Mouse (Mus musculus): Measurements from ENCODE around the gene Ccser2. TPM values are rescaled to one million over a fixed set of nuclear protein-coding genes. Genes with fewer than 3 reads are reported as not detected.
A peak's percentile ranks its signal among the peaks of the same experiment; 100 is the strongest.

The Ccser2 gene
- polyA plus RNA-seq, 1 experiment from 2014 or later = 39.3 TPM

DNA sequence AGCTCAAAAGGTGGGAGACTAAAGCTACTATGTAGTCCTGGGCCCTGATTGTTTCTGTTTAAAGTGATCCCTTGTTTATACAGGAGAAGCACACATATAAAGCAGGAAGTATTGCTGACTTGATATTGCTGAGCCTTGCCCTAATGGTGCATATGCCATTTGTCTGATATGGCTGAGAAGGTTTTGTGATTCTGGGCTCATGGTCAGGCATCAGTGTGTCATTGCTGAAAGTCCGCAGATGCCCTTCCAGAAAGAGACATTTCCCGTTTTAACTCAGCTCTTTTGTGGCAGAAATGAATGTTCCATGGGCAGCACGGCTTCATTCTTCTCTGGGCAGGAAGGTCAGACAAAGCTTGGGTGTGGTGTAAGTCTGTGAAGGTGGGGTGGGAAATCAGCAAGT is 17.1 kb upstream of the Ccser2 start:
- H3K9me3 ChIP-seq (ENCODE audit: low read length) = no peaks in the 10 kb centered on the region
- 80% methylated on average over 3 of the region's 3 CpGs for WGBS

DNA sequence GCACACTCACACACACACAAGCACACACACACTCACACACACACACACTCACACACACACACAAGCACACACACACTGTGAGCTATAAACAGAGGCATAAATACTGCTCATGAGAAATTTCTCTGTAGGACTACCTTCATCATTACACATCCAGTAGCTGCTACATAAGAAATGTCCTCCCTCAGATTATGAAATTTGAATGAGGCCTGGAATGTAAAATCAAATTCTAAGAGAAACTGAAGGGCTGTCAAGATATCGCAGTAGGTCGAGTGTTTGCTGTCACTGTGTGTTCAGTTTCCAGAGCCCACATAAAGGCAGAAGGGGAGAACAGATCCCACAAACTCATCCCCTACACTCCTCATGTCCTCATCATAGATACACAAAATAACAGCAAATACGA is 6.4 kb upstream of the Ccser2 start:
- H3K4me1 ChIP-seq (ENCODE audit: insufficient read depth, low read length) = no peaks in the 10 kb centered on the region
- H3K27me3 ChIP-seq (ENCODE audit: insufficient read depth, low read length) = no peaks in the 10 kb centered on the region
- no peak for ATAC-seq (ENCODE audit: low FRiP score, low TSS enrichment)
- H3K27ac ChIP-seq (ENCODE audit: low read length) = no peak overlapping the region
- H3K36me3 ChIP-seq (ENCODE audit: insufficient read depth, low read length) = no peaks in the 10 kb centered on the region
- no peaks in the 10 kb centered on the region for H3K9me3 ChIP-seq (ENCODE audit: low read length)
- no peak overlapping the region for H3K9ac ChIP-seq (replicated peaks; ENCODE audit: low read length)
- no peak overlapping the region for H3K4me2 ChIP-seq (replicated peaks; ENCODE audit: low read depth, low read length)
- WGBS = 85% methylated on average over 3 of the region's 3 CpGs
- no peak overlapping the region for H3K4me3 ChIP-seq (ENCODE audit: low read length)

More for the DNA sequence above, 17.1 kb upstream of the Ccser2 start:
- Histone ChIP-seq H3K4me1 (ENCODE audit: insufficient read depth, low read length) (no peaks in the 10 kb centered on the region), H3K4me2 (replicated peaks; ENCODE audit: low read depth, low read length) (no peak overlapping the region), H3K4me3 (ENCODE audit: low read length) (no peak overlapping the region), H3K27ac (ENCODE audit: low read length) (no peak overlapping the region), H3K36me3 (ENCODE audit: insufficient read depth, low read length) (no peaks in the 10 kb centered on the region), H3K27me3 (ENCODE audit: insufficient read depth, low read length) (no peaks in the 10 kb centered on the region), H3K9ac (replicated peaks; ENCODE audit: low read length) (no peak overlapping the region)
- ATAC-seq (ENCODE audit: low FRiP score, low TSS enrichment) = no peak

DNA sequence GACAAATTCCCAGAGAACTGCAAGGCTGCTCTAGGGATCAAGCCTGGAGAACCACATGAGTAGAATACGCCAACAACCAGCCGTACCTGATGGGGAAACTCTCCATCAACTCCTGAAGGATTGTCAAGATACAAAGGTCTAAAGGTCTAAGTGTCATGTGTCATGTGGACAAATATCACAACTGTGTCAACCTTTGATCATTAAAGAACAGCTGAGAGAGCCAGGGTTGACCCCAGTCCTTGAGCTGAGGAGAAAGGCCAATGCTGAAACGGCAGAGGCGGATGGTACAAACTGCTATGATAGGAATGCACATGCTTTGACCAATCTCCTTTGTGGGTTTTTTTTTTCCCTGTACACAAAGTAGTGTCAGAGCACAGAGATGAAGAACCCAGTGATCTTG is 2.6 kb upstream of the Ccser2 start:
- WGBS = 69% methylated on average over 4 of the region's 4 CpGs
- H3K4me2 ChIP-seq (replicated peaks; ENCODE audit: low read depth, low read length) = no peak overlapping the region
- no peak for ATAC-seq (ENCODE audit: low FRiP score, low TSS enrichment)

GRCm38 (mm10) chr14:36969861-36970420 is 1.4 kb upstream of the Ccser2 start:
- Histone ChIP-seq H3K9me3 (ENCODE audit: low read length) (no peaks in the 10 kb centered on the region), H3K4me1 (ENCODE audit: insufficient read depth, low read length) (peaks cover 18% of the 10 kb centered on the region), H3K4me3 (ENCODE audit: low read length) (no peak overlapping the region), H3K4me2 (replicated peaks; ENCODE audit: low read depth, low read length) (no peak overlapping the region), H3K27ac (ENCODE audit: low read length) (no peak overlapping the region), H3K9ac (replicated peaks; ENCODE audit: low read length) (no peak overlapping the region), H3K36me3 (ENCODE audit: insufficient read depth, low read length) (no peaks in the 10 kb centered on the region), H3K27me3 (ENCODE audit: insufficient read depth, low read length) (no peaks in the 10 kb centered on the region)
- WGBS = 80% methylated on average over 3 of the region's 3 CpGs
- ATAC-seq (ENCODE audit: low FRiP score, low TSS enrichment) = no peak

More for the DNA sequence above, 2.6 kb upstream of the Ccser2 start:
- Histone ChIP-seq H3K4me1 (ENCODE audit: insufficient read depth, low read length) (peaks cover 13% of the 10 kb centered on the region), H3K4me3 (ENCODE audit: low read length) (no peak overlapping the region), H3K27ac (ENCODE audit: low read length) (no peak overlapping the region), H3K9ac (replicated peaks; ENCODE audit: low read length) (no peak overlapping the region), H3K27me3 (ENCODE audit: insufficient read depth, low read length) (no peaks in the 10 kb centered on the region), H3K36me3 (ENCODE audit: insufficient read depth, low read length) (no peaks in the 10 kb centered on the region), H3K9me3 (ENCODE audit: low read length) (no peaks in the 10 kb centered on the region)

DNA sequence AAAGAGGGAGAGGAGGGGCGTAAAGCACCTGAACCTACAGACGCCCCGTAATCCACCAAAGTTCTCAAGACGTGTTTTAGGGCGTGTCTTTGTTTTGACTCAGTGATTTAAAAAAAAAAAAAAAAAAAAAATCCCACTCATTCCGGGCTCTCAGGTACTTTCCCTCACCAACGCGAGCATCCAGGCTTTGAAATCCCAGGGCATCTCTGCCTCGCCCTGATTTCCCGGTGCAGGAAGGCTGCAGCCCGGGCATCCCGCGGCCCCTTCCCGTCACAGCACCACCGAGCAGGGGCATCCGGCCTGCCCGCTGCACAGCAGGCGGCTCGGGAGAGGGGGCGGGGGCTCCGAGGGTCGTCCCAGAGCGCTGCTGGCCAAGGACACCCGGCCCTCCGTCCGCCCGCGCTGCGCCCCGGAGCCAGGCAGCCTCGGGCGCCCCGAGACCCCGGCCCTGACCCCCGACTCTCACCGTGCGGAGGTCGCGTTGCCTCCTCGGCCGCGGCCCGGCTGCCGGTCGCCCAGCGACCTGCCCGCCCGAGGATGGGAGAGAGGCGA is 425 bp downstream of the Ccser2 start:
- Histone ChIP-seq H3K36me3 (ENCODE audit: insufficient read depth, low read length) (no peaks in the 10 kb centered on the region), H3K27ac (ENCODE audit: low read length) (peak overlapping the region; percentile 94)
- under 1% methylated on average over 41 of the region's 49 CpGs for WGBS

DNA sequence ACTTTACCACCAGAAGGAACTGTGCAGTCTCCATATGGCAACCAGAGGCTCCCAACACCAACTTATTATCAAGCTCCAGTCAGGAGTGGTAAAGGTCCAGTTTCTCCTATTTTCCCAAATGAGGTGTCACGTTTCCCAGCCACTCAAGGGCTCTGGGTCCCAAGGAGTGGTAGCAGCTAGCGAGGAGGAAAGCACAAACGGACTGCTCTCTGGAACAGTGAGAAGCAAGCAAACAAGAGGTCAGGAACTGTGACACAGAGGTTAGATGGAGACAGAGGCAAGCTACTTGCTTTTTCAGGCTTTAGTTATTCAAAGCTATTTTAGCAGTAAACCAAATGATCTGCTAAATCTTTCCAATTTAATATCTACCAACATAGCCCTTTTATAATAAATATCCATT is 3.2 kb downstream of the Ccser2 start:
- Histone ChIP-seq H3K4me2 (replicated peaks; ENCODE audit: low read depth, low read length) (no peak overlapping the region), H3K36me3 (ENCODE audit: insufficient read depth, low read length) (no peaks in the 10 kb centered on the region), H3K9me3 (ENCODE audit: low read length) (no peaks in the 10 kb centered on the region), H3K27me3 (ENCODE audit: insufficient read depth, low read length) (no peaks in the 10 kb centered on the region), H3K9ac (replicated peaks; ENCODE audit: low read length) (no peak overlapping the region), H3K27ac (ENCODE audit: low read length) (no peak overlapping the region), H3K4me3 (ENCODE audit: low read length) (no peak overlapping the region), H3K4me1 (ENCODE audit: insufficient read depth, low read length) (peaks cover 18% of the 10 kb centered on the region)
- 37% methylated on average over 3 of the region's 3 CpGs for WGBS
- no peak for ATAC-seq (ENCODE audit: low FRiP score, low TSS enrichment)

More for the DNA sequence above, 425 bp downstream of the Ccser2 start:
- Histone ChIP-seq H3K9ac (replicated peaks; ENCODE audit: low read length) (peak overlapping the region; percentile 95), H3K27me3 (ENCODE audit: insufficient read depth, low read length) (no peaks in the 10 kb centered on the region), H3K4me2 (replicated peaks; ENCODE audit: low read depth, low read length) (peak overlapping the region; percentile 53), H3K4me1 (ENCODE audit: insufficient read depth, low read length) (peaks cover 18% of the 10 kb centered on the region), H3K4me3 (ENCODE audit: low read length) (peak overlapping the region; percentile 91), H3K9me3 (ENCODE audit: low read length) (no peaks in the 10 kb centered on the region)
- ATAC-seq (ENCODE audit: low FRiP score, low TSS enrichment) = peak; percentile 86

- Histone ChIP-seq H3K27me3 (ENCODE audit: insufficient read depth, low read length) (no peaks in the 10 kb centered on the region), H3K27ac (ENCODE audit: low read length) (no peak overlapping the region), H3K9ac (replicated peaks; ENCODE audit: low read length) (no peak overlapping the region), H3K36me3 (ENCODE audit: insufficient read depth, low read length) (no peaks in the 10 kb centered on the region), H3K4me3 (ENCODE audit: low read length) (no peak overlapping the region), H3K4me1 (ENCODE audit: insufficient read depth, low read length) (peaks cover 14% of the 10 kb centered on the region), H3K4me2 (replicated peaks; ENCODE audit: low read depth, low read length) (no peak overlapping the region), H3K9me3 (ENCODE audit: low read length) (no peaks in the 10 kb centered on the region)
- ATAC-seq (ENCODE audit: low FRiP score, low TSS enrichment) = no peak
- 85% methylated on average over 2 of the region's 2 CpGs for WGBS
Measured at GRCm38 (mm10) chr14:36962477-36962876, 6.1 kb downstream of the Ccser2 start.

- Histone ChIP-seq H3K4me1 (ENCODE audit: insufficient read depth, low read length) (0 out of 2 replicates have a peak, but pooled peaks cover 1% of the 10 kb centered on the region), H3K27ac (ENCODE audit: low read length) (no peak overlapping the region), H3K9ac (replicated peaks; ENCODE audit: low read length) (no peak overlapping the region), H3K4me2 (replicated peaks; ENCODE audit: low read depth, low read length) (no peak overlapping the region), H3K4me3 (ENCODE audit: low read length) (no peak overlapping the region), H3K27me3 (ENCODE audit: insufficient read depth, low read length) (no peaks in the 10 kb centered on the region), H3K9me3 (ENCODE audit: low read length) (no peaks in the 10 kb centered on the region), H3K36me3 (ENCODE audit: insufficient read depth, low read length) (no peaks in the 10 kb centered on the region)
- no peak for ATAC-seq (ENCODE audit: low FRiP score, low TSS enrichment)
- WGBS = 88% methylated on average over 6 of the region's 6 CpGs
Measured at GRCm38 (mm10) chr14:36957719-36958118, 10.9 kb downstream of the Ccser2 start.

DNA sequence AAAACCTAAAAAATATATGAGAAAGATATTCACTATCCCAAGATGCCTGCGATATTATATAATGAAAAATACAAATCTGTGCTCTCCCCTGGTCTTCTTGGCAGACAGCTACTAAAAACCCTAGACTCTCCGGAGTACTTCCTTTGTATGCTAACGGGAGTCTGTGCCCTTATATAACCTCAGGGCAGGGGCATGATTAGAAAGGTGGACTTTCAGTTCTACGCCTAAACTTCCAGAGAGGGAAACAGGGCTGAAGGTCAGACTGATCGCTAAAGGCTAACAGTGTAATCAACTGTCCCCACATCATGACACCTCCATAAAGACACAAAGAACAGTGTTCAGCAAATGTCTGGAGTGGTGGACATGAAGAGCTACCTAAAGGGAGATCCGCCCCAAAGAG is 11.3 kb downstream of the Ccser2 start:
- H3K27ac ChIP-seq (ENCODE audit: low read length) = no peak overlapping the region

DNA sequence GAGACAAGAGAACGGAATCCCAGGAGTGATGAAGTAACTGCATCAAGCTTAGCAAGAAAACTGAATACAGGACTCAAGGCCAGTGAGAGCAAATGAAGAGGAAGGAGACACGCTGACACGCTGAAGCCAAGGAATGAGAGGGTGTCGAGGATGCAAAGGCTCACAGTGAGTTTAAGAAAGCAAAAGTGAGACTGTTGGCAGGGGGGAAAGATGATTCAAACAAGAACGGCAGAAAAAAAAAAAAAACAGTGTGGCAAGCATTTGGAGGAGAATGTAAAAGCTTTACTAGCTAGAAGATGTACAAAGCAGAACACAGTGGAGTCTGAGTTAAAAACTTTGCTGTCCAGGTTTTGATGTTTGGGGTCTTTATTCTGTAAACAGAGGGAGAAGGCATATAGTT is 11.9 kb downstream of the Ccser2 start:
- Histone ChIP-seq H3K9me3 (ENCODE audit: low read length) (no peaks in the 10 kb centered on the region), H3K9ac (replicated peaks; ENCODE audit: low read length) (no peak overlapping the region), H3K4me3 (ENCODE audit: low read length) (no peak overlapping the region), H3K4me2 (replicated peaks; ENCODE audit: low read depth, low read length) (no peak overlapping the region), H3K36me3 (ENCODE audit: insufficient read depth, low read length) (no peaks in the 10 kb centered on the region), H3K4me1 (ENCODE audit: insufficient read depth, low read length) (0 out of 2 replicates have a peak, but pooled peaks cover 4% of the 10 kb centered on the region), H3K27ac (ENCODE audit: low read length) (no peak overlapping the region), H3K27me3 (ENCODE audit: insufficient read depth, low read length) (no peaks in the 10 kb centered on the region)
- WGBS = 50% methylated on average over 5 of the region's 5 CpGs
- no peak for ATAC-seq (ENCODE audit: low FRiP score, low TSS enrichment)

More for the DNA sequence above, 11.3 kb downstream of the Ccser2 start:
- Histone ChIP-seq H3K9ac (replicated peaks; ENCODE audit: low read length) (no peak overlapping the region), H3K4me3 (ENCODE audit: low read length) (no peak overlapping the region), H3K4me2 (replicated peaks; ENCODE audit: low read depth, low read length) (no peak overlapping the region), H3K36me3 (ENCODE audit: insufficient read depth, low read length) (no peaks in the 10 kb centered on the region), H3K9me3 (ENCODE audit: low read length) (no peaks in the 10 kb centered on the region), H3K4me1 (ENCODE audit: insufficient read depth, low read length) (0 out of 2 replicates have a peak, but pooled peaks cover 4% of the 10 kb centered on the region), H3K27me3 (ENCODE audit: insufficient read depth, low read length) (no peaks in the 10 kb centered on the region)
- 69% methylated on average over 6 of the region's 6 CpGs for WGBS
- no peak for ATAC-seq (ENCODE audit: low FRiP score, low TSS enrichment)

All from kidney, embryonic 16.5 days (tissue).